ENCODE assay signal across 14 mouse cellular contexts in genomic region chr7:98163700-98164099, GRCm38 (mm10). TPM values are rescaled to one million over a fixed set of nuclear protein-coding genes. Genes with fewer than 3 reads are reported as not detected.
DNase-seq lines count a peak whose midpoint lies in the region; ATAC-seq and TF ChIP-seq lines count a peak whose summit lies in the region.
"Had no signal": no experiment of that assay in that cellular context is flagged by ENCODE, and none has a peak within 500 bp of the region (broad histone marks: within the 10 kb centered on the region; RNA-seq: fewer than 3 reads in every experiment).

No protein-coding gene starts in this region.

- no peaks in the 10 kb centered on the region for H3K9me3 ChIP-seq in kidney, embryonic 16.5 days (ENCODE audit: low read length)
- H3K9me3 ChIP-seq in liver, embryonic 11.5 days (ENCODE audit: control insufficient read depth, low read length) = no peaks in the 10 kb centered on the region
- H3K9me3 ChIP-seq in stomach, postnatal 0 days (ENCODE audit: control insufficient read depth, low read length) = no peaks in the 10 kb centered on the region
- no peaks in the 10 kb centered on the region for H3K9me3 ChIP-seq in limb, embryonic 10.5 days (replicated peaks)
- H3K9me3 ChIP-seq: embryonic facial prominence, embryonic 10.5 days; heart, embryonic 12.5 days; hindbrain, embryonic 12.5 days had no signal

- TF ChIP-seq EP300 in stomach, postnatal 0 days (optimal IDR thresholded peaks at IDR 0.05) = no peak

- WGBS in kidney, embryonic 16.5 days = 42% methylated on average over 3 of the region's 3 CpGs
- 49% methylated on average over 3 of the region's 3 CpGs for WGBS in liver, embryonic 11.5 days
- WGBS in stomach, postnatal 0 days = 29% methylated on average over 3 of the region's 3 CpGs
- 62% methylated on average over 3 of the region's 3 CpGs for WGBS in limb, embryonic 10.5 days

- peak overlapping the region; percentile 40; the same call in 1 of the 2 replicates for H3K27ac ChIP-seq in kidney, embryonic 16.5 days (ENCODE audit: low read length)
- peak overlapping the region; percentile 21; the same call in 1 of the 2 replicates for H3K27ac ChIP-seq in liver, embryonic 11.5 days (ENCODE audit: low read depth, low read length)
- H3K27ac ChIP-seq in stomach, postnatal 0 days (replicated peaks) = peak overlapping the region; percentile 82
- no peak overlapping the region for H3K27ac ChIP-seq in limb, embryonic 10.5 days
- H3K27ac ChIP-seq: hindbrain, embryonic 12.5 days had no signal

- no peak for TF ChIP-seq CTCF in stomach, postnatal 0 days (IDR thresholded peaks at IDR 0.05; ENCODE audit: low read depth)

- no peak overlapping the region for H3K4me3 ChIP-seq in kidney, embryonic 16.5 days (ENCODE audit: low read length)
- no peak overlapping the region for H3K4me3 ChIP-seq in liver, embryonic 11.5 days (ENCODE audit: low read depth, low read length)
- no peak overlapping the region for H3K4me3 ChIP-seq in stomach, postnatal 0 days (ENCODE audit: low read depth, low read length)
- no peak overlapping the region for H3K4me3 ChIP-seq in limb, embryonic 10.5 days
- H3K4me3 ChIP-seq: embryonic facial prominence, embryonic 10.5 days; heart, embryonic 12.5 days; hindbrain, embryonic 12.5 days had no signal

- no peaks in the 10 kb centered on the region for H3K36me3 ChIP-seq in kidney, embryonic 16.5 days (ENCODE audit: insufficient read depth, low read length)
- H3K36me3 ChIP-seq in liver, embryonic 11.5 days (ENCODE audit: control insufficient read depth, insufficient read depth, low read length) = 0 out of 2 replicates have a peak, but pooled peaks cover 2% of the 10 kb centered on the region
- no peaks in the 10 kb centered on the region for H3K36me3 ChIP-seq in stomach, postnatal 0 days (ENCODE audit: control insufficient read depth, insufficient read depth, low read length)
- no peaks in the 10 kb centered on the region for H3K36me3 ChIP-seq in limb, embryonic 10.5 days
- H3K36me3 ChIP-seq: embryonic facial prominence, embryonic 10.5 days; heart, embryonic 12.5 days; hindbrain, embryonic 12.5 days had no signal

- no peak for DNase-seq in kidney, postnatal 14 days
- peak; percentile 43 for DNase-seq in testis, postnatal 10 days (ENCODE audit: low spot score)
- DNase-seq in testis, postnatal 14 days (ENCODE audit: low spot score) = no peak
- no peak for DNase-seq in liver, embryonic 11.5 days (ENCODE audit: low spot score)
- DNase-seq in stomach, postnatal 0 days (ENCODE audit: low spot score) = peak; percentile 77
- no peak for DNase-seq in limb, embryonic 10.5 days (ENCODE audit: low spot score)
- DNase-seq: cerebellum, adult 9-11 months; kidney, adult 18-20 months; layer of hippocampus, adult 9-11 months had no signal

- peaks cover 56% of the 10 kb centered on the region for H3K4me1 ChIP-seq in kidney, embryonic 16.5 days (ENCODE audit: insufficient read depth, low read length)
- H3K4me1 ChIP-seq in liver, embryonic 11.5 days (replicated peaks; ENCODE audit: control insufficient read depth, insufficient read depth, low read length) = peaks cover 53% of the 10 kb centered on the region
- H3K4me1 ChIP-seq in stomach, postnatal 0 days (replicated peaks; ENCODE audit: control insufficient read depth, insufficient read depth) = peaks cover 10% of the 10 kb centered on the region
- H3K4me1 ChIP-seq in limb, embryonic 10.5 days = peaks cover 48% of the 10 kb centered on the region

- no peak overlapping the region for H3K4me2 ChIP-seq in kidney, embryonic 16.5 days (replicated peaks; ENCODE audit: low read depth, low read length)
- no peak overlapping the region for H3K4me2 ChIP-seq in liver, embryonic 11.5 days
- H3K4me2 ChIP-seq in stomach, postnatal 0 days (replicated peaks; ENCODE audit: low read depth) = no peak overlapping the region
- H3K4me2 ChIP-seq: heart, embryonic 12.5 days; hindbrain, embryonic 12.5 days had no signal

- H3K9ac ChIP-seq in kidney, embryonic 16.5 days (replicated peaks; ENCODE audit: low read length) = no peak overlapping the region
- no peak overlapping the region for H3K9ac ChIP-seq in liver, embryonic 11.5 days (ENCODE audit: low read depth, low read length)
- no peak overlapping the region for H3K9ac ChIP-seq in stomach, postnatal 0 days (ENCODE audit: low read length)
- H3K9ac ChIP-seq: heart, embryonic 12.5 days; hindbrain, embryonic 12.5 days had no signal

- H3K27me3 ChIP-seq in kidney, embryonic 16.5 days (ENCODE audit: insufficient read depth, low read length) = no peaks in the 10 kb centered on the region
- H3K27me3 ChIP-seq in liver, embryonic 11.5 days (replicated peaks; ENCODE audit: control insufficient read depth, insufficient read depth, low read length) = no peaks in the 10 kb centered on the region
- no peaks in the 10 kb centered on the region for H3K27me3 ChIP-seq in stomach, postnatal 0 days (ENCODE audit: control insufficient read depth, insufficient read depth, low read length)
- H3K27me3 ChIP-seq in limb, embryonic 10.5 days (ENCODE audit: low read depth, poor library complexity, severe bottlenecking) = 0 out of 2 replicates have a peak, but pooled peaks cover 6% of the 10 kb centered on the region
- H3K27me3 ChIP-seq: heart, embryonic 12.5 days had no signal

- ATAC-seq in kidney, embryonic 16.5 days (ENCODE audit: low FRiP score, low TSS enrichment) = no peak
- ATAC-seq in liver, embryonic 11.5 days (replicated peaks; ENCODE audit: low FRiP score) = no peak
- 0 out of 2 replicates have a peak, but pooled peaks have one; percentile 28 for ATAC-seq in stomach, postnatal 0 days (ENCODE audit: low FRiP score, low TSS enrichment)

RNA-seq across cellular contexts. Expression of gene Capn5, which starts 14.4 kb away (rescaled TPM):
- polyA plus RNA-seq in kidney, embryonic 16.5 days (2015; fragmentation: Nextera tagmentation; extraction: Ambion mirVana) = 17.4 and 19.5 TPM in 2 replicates
- 20.0 and 20.1 TPM in 2 replicates for polyA plus RNA-seq in liver, embryonic 11.5 days (2014; fragmentation: Nextera tagmentation; extraction: Ambion mirVana)
- polyA plus RNA-seq in stomach, postnatal 0 days (2015; fragmentation: Nextera tagmentation; extraction: Ambion mirVana) = 13.2 and 16.6 TPM in 2 replicates
- polyA plus RNA-seq in limb, embryonic 10.5 days (2016; fragmentation: Nextera tagmentation; extraction: Ambion mirVana) = 3.4 and 4.5 TPM in 2 replicates

RNA-seq across cellular contexts. Expression of gene Omp, which starts 18.4 kb away (rescaled TPM):
- 0.49 and 0.81 TPM in 2 replicates for polyA plus RNA-seq in kidney, embryonic 16.5 days (2015; fragmentation: Nextera tagmentation; extraction: Ambion mirVana)
- 0.62 and 0.70 TPM in 2 replicates for polyA plus RNA-seq in liver, embryonic 11.5 days (2014; fragmentation: Nextera tagmentation; extraction: Ambion mirVana)
- polyA plus RNA-seq in stomach, postnatal 0 days (2015; fragmentation: Nextera tagmentation; extraction: Ambion mirVana) = 0.57 and 0.65 TPM in 2 replicates
- polyA plus RNA-seq in limb, embryonic 10.5 days (2016; fragmentation: Nextera tagmentation; extraction: Ambion mirVana) = 0.13 TPM in 2 replicates
- polyA plus RNA-seq: embryonic facial prominence, embryonic 10.5 days; macrophage had no signal

RNA-seq across cellular contexts. Expression of gene B3gnt6, which starts 35.6 kb away (rescaled TPM):
- 0.06 and 0.09 TPM in 2 replicates for polyA plus RNA-seq in kidney, embryonic 16.5 days (2015; fragmentation: Nextera tagmentation; extraction: Ambion mirVana)
- polyA plus RNA-seq in liver, embryonic 11.5 days (2014; fragmentation: Nextera tagmentation; extraction: Ambion mirVana) = 0.09 TPM in 1 of 2 replicates, not detected in the other
- 0.23 and 0.25 TPM in 2 replicates for polyA plus RNA-seq in stomach, postnatal 0 days (2015; fragmentation: Nextera tagmentation; extraction: Ambion mirVana)
- polyA plus RNA-seq in limb, embryonic 10.5 days (2016; fragmentation: Nextera tagmentation; extraction: Ambion mirVana) = not detected in 2 replicates
- polyA plus RNA-seq: embryonic facial prominence, embryonic 10.5 days; heart, embryonic 12.5 days; macrophage had no signal

RNA-seq across cellular contexts. Expression of gene Myo7a, which starts 44.4 kb away (rescaled TPM):
- polyA plus RNA-seq in kidney, embryonic 16.5 days (2015; fragmentation: Nextera tagmentation; extraction: Ambion mirVana) = 15.2 and 18.5 TPM in 2 replicates
- polyA plus RNA-seq in liver, embryonic 11.5 days (2014; fragmentation: Nextera tagmentation; extraction: Ambion mirVana) = 20.1 and 20.7 TPM in 2 replicates
- polyA plus RNA-seq in stomach, postnatal 0 days (2015; fragmentation: Nextera tagmentation; extraction: Ambion mirVana) = 2.1 and 2.4 TPM in 2 replicates
- 18.6 and 19.1 TPM in 2 replicates for polyA plus RNA-seq in limb, embryonic 10.5 days (2016; fragmentation: Nextera tagmentation; extraction: Ambion mirVana)

Comparison
In these comparisons a context has a peak if more than half of its experiments do, and no peak if none do; other contexts are left out.
1. DNase-seq: peak in testis, postnatal 10 days (single experiment) and stomach, postnatal 0 days (single experiment); none in kidney, postnatal 14 days (single experiment), testis, postnatal 14 days (single experiment), liver, embryonic 11.5 days (single experiment) and limb, embryonic 10.5 days (single experiment).